Mouse (Mus musculus) kidney, embryonic 14.5 days (tissue): Measurements from ENCODE around the gene Fanci. TPM values are rescaled to one million over a fixed set of nuclear protein-coding genes. Genes with fewer than 3 reads are reported as not detected.

Experiments
- ATAC-seq: fragments of 200-750 bp; cut with Nextera tagmentation; 2 replicates; pipeline ENCODE4 v1.8.0; 2017; ENCODE audit warnings: moderate number of reproducible peaks, mild to moderate bottlenecking, moderate TSS enrichment, moderate library complexity; ENCODE audit not compliant: low FRiP score, low TSS enrichment
- H3K27ac ChIP-seq: fragments of 300-500 bp; sonication (generic); 2 replicates; pipeline ENCODE4 v1.5.1; 2014; ENCODE audit warnings: low read depth, mild to moderate bottlenecking, low read length, moderate library complexity, mixed read lengths
- H3K27me3 ChIP-seq: fragments of 300-500 bp; sonication (generic); 2 replicates; pipeline ENCODE4 v1.6.1; 2014; ENCODE audit warnings: mild to moderate bottlenecking, low read length; ENCODE audit not compliant: control insufficient read depth, insufficient read depth
- H3K36me3 ChIP-seq: fragments of 300-500 bp; sonication (generic); 2 replicates; pipeline ENCODE4 v1.6.1; 2014; ENCODE audit warnings: low read length, mixed read lengths; ENCODE audit not compliant: control insufficient read depth, insufficient read depth
- H3K4me1 ChIP-seq: fragments of 300-500 bp; sonication (generic); 2 replicates; pipeline ENCODE4 v1.6.1; 2014; ENCODE audit warnings: low read length, mixed read lengths; ENCODE audit not compliant: control insufficient read depth, insufficient read depth
- H3K4me2 ChIP-seq: fragments of 300-500 bp; sonication (generic); replicated peaks from 2 replicates; pipeline ENCODE4 v1.6.1; 2014; ENCODE audit warnings: low read depth, mild to moderate bottlenecking, low read length
- H3K4me3 ChIP-seq: fragments of 300-500 bp; sonication (generic); 2 replicates; pipeline ENCODE4 v1.5.1; 2014; ENCODE audit warnings: mild to moderate bottlenecking, low read length
- H3K9ac ChIP-seq: fragments of 300-500 bp; sonication (generic); 2 replicates; pipeline ENCODE4 v1.6.1; 2014; ENCODE audit warnings: low read depth, mild to moderate bottlenecking, low read length, moderate library complexity
- H3K9me3 ChIP-seq: fragments of 300-500 bp; sonication (generic); 2 replicates; pipeline ENCODE4 v1.6.1; 2016; ENCODE audit warnings: low read length; ENCODE audit not compliant: control insufficient read depth
- WGBS: fragments of 180-500 bp; shearing (Covaris S2); extraction: QIAGEN DNeasy Blood & Tissue Kit; methylation state at CpG from one replicate; pipeline ENCODE4 v1.1.7; 2014; 5-methylcytosine and 5-hydroxymethylcytosine counted together
- polyA plus RNA-seq: library from polyadenylated mRNA; unstranded; fragments of >200 nt; fragmentation: Nextera tagmentation; extraction: Ambion mirVana; gene quantifications from 2 replicates; pipeline ENCODE4 v1.2.1, GENCODE M21; 2014

Gene Fanci
- 7.2 and 13.5 TPM in 2 replicates for polyA plus RNA-seq

DNA sequence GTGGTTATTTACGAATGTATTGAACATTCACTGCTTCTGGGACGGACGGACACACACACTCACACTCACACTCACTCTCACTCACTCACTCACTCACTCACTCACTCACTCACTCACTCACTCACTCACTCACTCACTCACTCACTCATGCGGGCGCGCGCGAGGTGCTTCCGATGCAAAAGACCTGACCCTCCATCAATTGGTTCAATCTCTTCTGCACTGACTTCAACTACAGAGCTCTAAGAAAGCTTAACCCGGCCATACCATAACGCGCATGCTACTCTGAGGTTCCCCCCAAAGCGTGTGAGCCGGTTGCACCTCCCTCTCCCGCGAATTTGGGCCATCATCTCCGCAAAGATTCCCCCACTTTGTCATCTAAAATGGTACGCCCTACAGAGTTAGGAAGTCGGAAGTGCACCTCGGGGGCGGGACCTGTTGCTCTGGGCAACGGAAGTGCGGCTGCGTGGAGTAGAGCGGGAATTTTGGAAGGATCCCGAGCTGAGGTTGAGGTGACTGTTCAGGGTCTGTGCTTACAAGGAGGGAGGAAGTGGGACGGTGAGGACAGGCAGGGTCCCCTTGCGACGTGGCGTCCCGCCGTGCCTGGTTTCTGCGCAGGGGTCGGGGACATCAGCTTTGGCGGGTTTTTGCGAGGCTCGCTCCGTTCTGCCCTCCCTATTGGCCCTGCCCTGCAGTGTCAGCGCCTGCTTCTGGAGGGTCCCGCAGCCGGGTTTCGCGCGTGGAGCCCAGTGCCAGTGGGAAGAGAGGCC is at the start of gene Fanci:
Fanci (plus strand) TSS at position 47 of the 767 bp plus-strand sequence.
- Histone ChIP-seq H3K9ac (peak within 1 kb of the TSS; percentile 71), H3K36me3 (no peaks in the 10 kb centered on the region), H3K4me3 (peak within 1 kb of the TSS; percentile 72), H3K4me2 (peak within 1 kb of the TSS; percentile 96), H3K27ac (peak within 1 kb of the TSS; percentile 82), H3K9me3 (no peaks in the 10 kb centered on the region), H3K4me1 (peaks cover 3% of the 10 kb centered on the region; the same call in 1 of the 2 replicates), H3K27me3 (no peaks in the 10 kb centered on the region)
- peak; percentile 93 for ATAC-seq
- WGBS, result under 1% methylated on average over 44 of the region's 44 CpGs

GRCm38 (mm10) chr7:79345902-79346301 is 45.8 kb upstream of the Fanci start:
- 54% methylated on average over 4 of the region's 4 CpGs for WGBS
- H3K4me3 ChIP-seq, result no peak overlapping the region
- H3K4me1 ChIP-seq, result no peaks in the 10 kb centered on the region
- H3K36me3 ChIP-seq, result peaks cover 31% of the 10 kb centered on the region
- no peaks in the 10 kb centered on the region for H3K9me3 ChIP-seq
- no peak overlapping the region for H3K27ac ChIP-seq
- H3K27me3 ChIP-seq, result no peaks in the 10 kb centered on the region
- no peak overlapping the region for H3K9ac ChIP-seq
- ATAC-seq, result no peak
- H3K4me2 ChIP-seq, result no peak overlapping the region

DNA sequence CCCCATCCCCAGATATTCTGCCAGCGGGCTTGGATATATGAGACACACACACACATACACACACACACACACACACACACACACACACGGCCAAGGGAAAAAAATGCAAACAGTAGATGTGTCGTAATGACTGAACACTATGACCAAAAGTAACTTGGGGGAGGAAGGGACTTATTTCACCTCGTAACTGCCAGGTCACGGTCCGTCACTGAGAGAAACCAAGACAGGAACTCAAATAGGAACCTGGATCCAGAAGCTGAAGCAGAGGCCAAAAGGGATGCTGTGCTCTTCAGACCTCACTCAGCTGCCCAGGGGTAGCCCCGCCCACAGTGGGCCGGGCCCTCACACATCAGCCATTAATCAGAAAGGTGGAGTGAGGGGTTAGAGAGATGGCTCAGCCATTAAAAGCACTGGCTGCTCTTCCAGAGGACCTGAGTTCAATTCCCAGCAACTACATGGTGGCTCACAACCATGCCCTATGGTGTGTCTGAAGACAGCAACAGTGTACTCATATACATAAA is 45.1 kb upstream of the Fanci start:
- H3K4me2 ChIP-seq, result no peak overlapping the region
- no peak overlapping the region for H3K9ac ChIP-seq
- H3K4me1 ChIP-seq, result no peaks in the 10 kb centered on the region
- H3K27me3 ChIP-seq, result no peaks in the 10 kb centered on the region
- whole genome bisulfite sequencing, result 63% methylated on average over 8 of the region's 8 CpGs
- H3K4me3 ChIP-seq, result no peak overlapping the region
- H3K9me3 ChIP-seq, result no peaks in the 10 kb centered on the region
- ATAC-seq, result no peak
- H3K36me3 ChIP-seq, result peaks cover 33% of the 10 kb centered on the region
- no peak overlapping the region for H3K27ac ChIP-seq

DNA sequence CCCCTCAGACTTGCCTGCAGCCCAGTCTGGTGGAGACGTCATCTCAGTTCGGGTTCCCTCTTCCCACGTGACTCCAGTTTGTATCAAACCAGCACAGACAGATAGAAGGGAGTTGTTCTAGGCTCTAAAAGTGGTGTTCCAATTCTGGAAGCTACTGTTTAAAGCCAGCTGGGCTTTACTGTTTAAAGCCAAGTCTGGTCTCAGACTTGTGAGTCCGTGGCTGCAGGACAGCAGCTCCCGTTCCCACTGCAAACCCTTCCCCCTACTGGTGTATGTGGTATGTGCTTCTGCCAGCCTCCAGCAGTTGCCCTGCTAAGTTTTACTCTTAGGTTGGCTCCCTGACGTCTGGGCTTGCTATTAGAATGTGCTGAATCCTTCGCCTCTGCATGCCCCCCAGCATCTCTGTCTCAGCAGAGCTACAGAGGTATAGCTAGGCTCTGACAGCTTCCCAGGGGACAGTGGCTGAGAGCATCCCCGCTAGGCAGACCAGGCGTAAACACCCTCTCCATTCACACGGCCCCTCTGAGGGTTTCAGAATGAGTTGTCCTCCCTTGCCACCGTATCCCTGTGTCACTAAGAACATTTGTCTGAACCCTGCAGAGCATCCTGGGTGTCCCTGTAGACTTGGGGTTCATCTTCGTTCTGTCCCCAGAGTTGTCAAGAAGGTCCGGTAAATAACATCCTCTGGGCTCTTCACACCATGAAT is 44.5 kb upstream of the Fanci start:
- WGBS, result 85% methylated on average over 13 of the region's 13 CpGs
- Histone ChIP-seq H3K9me3 (no peaks in the 10 kb centered on the region), H3K36me3 (peaks cover 39% of the 10 kb centered on the region), H3K4me3 (no peak overlapping the region), H3K9ac (no peak overlapping the region), H3K4me1 (no peaks in the 10 kb centered on the region), H3K27me3 (no peaks in the 10 kb centered on the region), H3K27ac (no peak overlapping the region), H3K4me2 (no peak overlapping the region)
- ATAC-seq, result no peak

DNA sequence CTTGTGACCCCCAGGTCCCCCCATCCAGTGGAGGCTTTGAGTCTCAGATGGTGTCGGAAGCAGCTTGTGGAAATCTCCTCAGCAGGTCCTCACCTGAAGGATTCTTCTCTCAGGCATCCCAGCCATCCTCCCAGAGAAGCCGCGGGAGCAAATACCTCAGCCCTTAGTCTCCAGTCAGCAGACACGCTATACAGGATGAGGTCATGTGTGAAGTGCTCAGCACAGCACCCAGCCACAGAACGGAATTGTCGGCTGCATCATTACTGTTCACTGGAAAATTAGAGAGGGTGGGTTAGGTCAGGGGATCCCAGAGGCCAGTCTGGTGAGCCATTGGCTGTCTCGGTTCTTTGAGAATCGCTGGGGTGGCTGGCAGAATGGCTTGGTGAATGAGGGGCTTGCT is 42.9 kb upstream of the Fanci start:
- Histone ChIP-seq H3K4me1 (no peaks in the 10 kb centered on the region), H3K27me3 (no peaks in the 10 kb centered on the region), H3K4me2 (no peak overlapping the region), H3K9ac (no peak overlapping the region), H3K4me3 (no peak overlapping the region), H3K9me3 (no peaks in the 10 kb centered on the region), H3K27ac (no peak overlapping the region), H3K36me3 (peaks cover 43% of the 10 kb centered on the region)
- 88% methylated on average over 8 of the region's 8 CpGs for WGBS
- no peak for ATAC-seq

GRCm38 (mm10) chr7:79349738-79350386 is 41.9 kb upstream of the Fanci start:
- H3K4me1 ChIP-seq, result no peaks in the 10 kb centered on the region
- H3K36me3 ChIP-seq, result peaks cover 45% of the 10 kb centered on the region
- ATAC-seq, result no peak; the same call in 1 of the 2 replicates
- H3K9me3 ChIP-seq, result no peaks in the 10 kb centered on the region
- no peak overlapping the region for H3K4me2 ChIP-seq
- H3K4me3 ChIP-seq, result no peak overlapping the region
- WGBS, result 38% methylated on average over 12 of the region's 12 CpGs
- H3K9ac ChIP-seq, result no peak overlapping the region
- no peaks in the 10 kb centered on the region for H3K27me3 ChIP-seq
- H3K27ac ChIP-seq, result no peak overlapping the region

DNA sequence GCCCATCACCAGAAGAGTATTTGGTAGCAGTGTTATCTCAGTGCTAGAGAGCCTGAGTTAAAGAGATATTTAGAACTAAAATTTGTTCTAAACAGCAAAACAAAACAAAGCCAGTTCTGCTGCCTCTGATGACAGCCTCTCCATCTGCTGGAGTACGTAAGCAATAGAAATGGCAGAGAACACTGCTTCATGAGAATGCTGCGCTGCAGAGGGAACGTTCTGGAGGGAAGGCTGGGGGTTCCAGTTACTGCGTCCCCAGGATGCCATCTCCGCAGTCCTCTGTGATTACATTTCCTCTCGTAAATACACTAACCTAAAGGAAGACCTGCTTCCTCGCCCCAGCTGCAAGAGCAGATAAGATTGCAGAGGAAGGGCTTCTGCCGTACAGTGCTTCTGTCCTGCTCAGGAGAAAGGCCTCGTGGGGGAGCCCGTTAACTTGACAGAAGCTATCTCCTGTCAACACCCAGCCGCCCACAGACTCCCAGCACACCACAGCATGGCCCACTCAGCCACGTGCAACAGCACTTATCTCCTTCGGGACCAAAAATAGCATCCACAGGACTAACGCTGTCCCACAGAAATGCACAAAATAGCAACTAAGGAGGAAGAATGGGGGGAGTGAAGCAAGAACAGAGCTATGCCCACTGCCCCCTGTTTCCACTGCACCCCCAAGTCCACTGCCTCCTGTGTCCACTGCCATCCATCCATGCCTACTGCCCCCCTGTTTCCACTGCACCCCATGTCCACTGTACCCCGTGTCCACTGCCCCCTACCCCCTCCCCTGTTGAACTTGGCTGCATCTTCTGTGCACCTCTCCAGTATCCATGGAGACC is 33.2 kb upstream of the Fanci start:
- Histone ChIP-seq H3K9me3 (no peaks in the 10 kb centered on the region), H3K4me2 (no peak overlapping the region), H3K36me3 (peaks cover 46% of the 10 kb centered on the region; the same call in 1 of the 2 replicates), H3K27me3 (no peaks in the 10 kb centered on the region), H3K4me1 (0 out of 2 replicates have a peak, but pooled peaks cover 4% of the 10 kb centered on the region), H3K4me3 (no peak overlapping the region), H3K27ac (no peak overlapping the region), H3K9ac (no peak overlapping the region)
- 63% methylated on average over 15 of the region's 15 CpGs for WGBS
- peak; percentile 24; the same call in 1 of the 2 replicates for ATAC-seq

- H3K9ac ChIP-seq, result no peak overlapping the region
- peaks cover 42% of the 10 kb centered on the region; the same call in 1 of the 2 replicates for H3K36me3 ChIP-seq
- no peak for ATAC-seq
- WGBS, result 85% methylated on average over 3 of the region's 3 CpGs
- H3K27me3 ChIP-seq, result no peaks in the 10 kb centered on the region
- 0 out of 2 replicates have a peak, but pooled peaks cover 4% of the 10 kb centered on the region for H3K4me1 ChIP-seq
- H3K9me3 ChIP-seq, result no peaks in the 10 kb centered on the region
- H3K4me3 ChIP-seq, result no peak overlapping the region
- H3K27ac ChIP-seq, result no peak overlapping the region
- no peak overlapping the region for H3K4me2 ChIP-seq
Observed at GRCm38 (mm10) chr7:79359183-79359435, 32.6 kb upstream of the Fanci start.
